Mouse (Mus musculus): ENCODE data around the gene Zbtb1.

The Zbtb1 gene

DNA sequence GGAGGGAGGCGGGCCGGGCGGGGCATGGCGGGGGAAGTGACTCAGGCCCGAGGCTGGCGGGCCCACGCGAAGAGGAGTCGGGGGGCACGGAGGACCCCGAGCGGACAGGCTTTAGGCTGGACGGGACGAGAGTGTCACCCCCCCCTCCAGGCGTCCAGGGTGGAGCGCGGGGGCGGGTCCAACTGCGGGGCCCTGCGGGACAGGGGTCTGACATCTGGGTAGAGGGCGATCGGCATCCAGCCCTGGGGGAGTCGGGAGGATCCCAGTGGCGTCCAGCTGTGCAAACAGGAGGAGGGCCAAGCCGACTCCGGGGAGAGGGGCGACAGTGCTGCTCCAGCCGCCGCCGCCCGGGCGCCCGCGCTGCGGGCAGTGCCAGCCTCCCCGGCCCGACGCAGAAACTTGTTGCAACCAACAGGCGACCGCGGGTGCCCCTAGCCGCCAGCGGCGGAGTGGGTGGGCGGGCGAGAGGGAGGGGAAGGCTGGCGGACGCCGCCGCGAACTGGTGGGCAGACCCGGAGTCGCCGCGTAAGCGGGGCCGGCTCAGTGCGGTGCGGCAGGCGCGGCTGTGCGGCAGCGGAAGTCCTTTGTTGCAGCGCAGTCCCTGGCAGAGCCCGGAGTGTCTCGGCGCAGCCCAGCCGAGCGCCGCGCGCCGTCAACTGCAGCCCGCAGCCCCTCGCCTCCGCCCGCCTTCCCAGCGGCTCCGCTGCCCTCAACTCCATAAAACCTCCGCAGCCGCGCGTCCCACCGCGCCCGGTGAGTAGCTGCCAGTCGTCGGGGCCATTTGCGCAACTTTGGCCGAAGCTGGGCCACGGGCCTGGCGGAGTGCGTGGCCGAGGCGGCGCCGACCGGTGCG lies at the start of gene Zbtb1:
TSS of gene Zbtb1 (plus strand) at position 289 of the 853 bp plus-strand sequence.
- ChIA-PET POLR2A (interaction anchor here in 3 of 4 experiments (0.7 to 4.7 kb wide), 18 partner anchors 8 to 508 kb away, joined by 3 to 38 read pairs (median 3); partner anchors contain the start of genes Hspa2 (in 1 of the 3) and Ppp1r36 (in 1 of the 3)), CTCF (interaction anchor here in 2 of 4 experiments (0.6 kb wide), 2 partner anchors 20 to 184 kb away, joined by 4 read pairs; no protein-coding TSS in a partner anchor)

DNA sequence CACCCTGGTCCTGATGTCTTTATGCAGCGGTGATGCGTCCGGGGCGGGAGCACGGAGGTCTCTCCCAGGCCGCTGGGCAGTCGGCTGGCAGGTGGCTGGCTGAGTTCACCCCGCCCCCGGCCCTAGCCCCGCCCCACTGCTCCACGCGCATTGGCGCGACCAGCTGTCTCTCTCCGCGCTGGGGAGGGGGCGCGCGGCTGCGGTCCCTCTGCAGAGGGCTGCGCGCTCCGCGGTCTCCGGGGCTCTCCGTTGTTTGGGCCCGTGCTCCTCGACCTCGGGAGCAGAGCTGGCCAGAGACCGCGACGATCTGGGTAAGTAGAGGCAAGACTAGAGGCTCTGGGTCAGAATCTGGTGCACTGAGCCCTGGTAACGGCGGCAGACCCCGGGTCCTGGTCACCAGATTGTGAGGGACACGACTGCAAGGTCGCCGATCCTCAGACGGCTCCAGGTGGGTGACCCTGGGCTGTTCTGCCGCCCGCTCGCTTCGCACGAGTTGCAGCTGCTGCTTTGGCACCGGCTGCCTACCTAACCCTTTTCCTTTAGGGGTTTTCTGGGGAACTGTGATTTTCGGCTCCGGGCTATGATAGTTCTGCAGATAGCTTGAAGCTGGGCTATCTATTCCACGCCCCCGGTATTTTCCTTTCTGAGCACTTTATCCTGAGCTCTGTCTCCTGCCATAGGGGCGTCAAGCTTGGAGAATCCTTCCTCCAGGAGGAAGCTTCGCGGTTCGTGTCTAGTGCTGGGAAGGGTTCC lies 45.2 kb upstream of the Zbtb1 start, which contains the start of gene Akap5:
TSS of gene Akap5 (plus strand) at position 213 of the 753 bp plus-strand sequence.
- CTCF ChIA-PET = interaction anchor here in 3 of 4 experiments (0.6 to 2.5 kb wide), 10 partner anchors 16 to 442 kb away, joined by 3 to 12 read pairs (median 4); no protein-coding TSS in a partner anchor
- POLR2A ChIA-PET = interaction anchor here (0.5 to 6.7 kb wide), 28 partner anchors 8 to 655 kb away, joined by 3 to 56 read pairs (median 4); partner anchors contain the start of genes Mthfd1 (in 2 of the 4), Hspa2 (in 1 of the 4) and Wdr89 (in 1 of the 4)

DNA sequence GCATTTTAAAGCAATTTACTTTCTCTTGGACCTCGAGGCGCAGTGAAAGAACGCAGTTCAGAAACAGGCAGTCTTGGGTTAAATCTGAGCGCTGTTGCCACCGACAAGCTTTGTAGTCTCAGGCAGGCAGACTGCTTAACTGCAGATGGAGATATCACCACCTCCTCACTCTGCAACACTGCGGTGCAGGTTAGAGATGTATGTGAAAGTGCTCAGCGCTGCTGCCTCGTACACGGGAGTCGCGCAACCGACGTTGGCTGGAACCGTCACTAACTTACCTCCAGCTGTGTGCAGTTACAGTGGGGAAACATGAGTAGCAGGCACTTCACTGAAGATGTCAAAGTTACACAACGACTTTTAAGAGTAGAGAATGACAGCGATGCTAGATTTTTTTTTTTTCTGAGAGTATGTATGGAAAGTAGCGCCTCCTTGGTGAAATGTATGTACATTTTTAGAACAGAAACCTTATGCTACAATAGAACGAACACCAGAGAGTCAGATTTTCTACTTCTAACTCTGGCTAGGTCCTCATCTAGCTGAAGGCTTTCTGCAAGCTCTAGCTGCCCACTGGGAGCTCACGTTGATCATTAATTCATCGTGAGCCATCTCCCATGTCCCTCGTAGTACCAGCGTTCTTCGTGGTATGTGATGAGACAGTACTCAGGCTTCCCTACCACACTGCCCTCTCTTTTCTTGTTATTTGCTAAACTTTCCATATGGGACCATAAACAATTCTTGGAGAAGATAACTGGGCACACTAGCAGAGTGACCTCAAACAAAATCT lies 43.4 kb upstream of the Zbtb1 start:
- ChIA-PET CTCF (interaction anchor here in 3 of 4 experiments (0.6 to 2.5 kb wide), 4 partner anchors 14 to 34 kb away, joined by 3 to 7 read pairs (median 4); no protein-coding TSS in a partner anchor), POLR2A (interaction anchor here in 3 of 4 experiments (0.6 to 6.7 kb wide), 16 partner anchors 10 to 323 kb away, joined by 3 to 56 read pairs (median 4); partner anchors contain the start of gene Hspa2 (in 1 of the 3))

DNA sequence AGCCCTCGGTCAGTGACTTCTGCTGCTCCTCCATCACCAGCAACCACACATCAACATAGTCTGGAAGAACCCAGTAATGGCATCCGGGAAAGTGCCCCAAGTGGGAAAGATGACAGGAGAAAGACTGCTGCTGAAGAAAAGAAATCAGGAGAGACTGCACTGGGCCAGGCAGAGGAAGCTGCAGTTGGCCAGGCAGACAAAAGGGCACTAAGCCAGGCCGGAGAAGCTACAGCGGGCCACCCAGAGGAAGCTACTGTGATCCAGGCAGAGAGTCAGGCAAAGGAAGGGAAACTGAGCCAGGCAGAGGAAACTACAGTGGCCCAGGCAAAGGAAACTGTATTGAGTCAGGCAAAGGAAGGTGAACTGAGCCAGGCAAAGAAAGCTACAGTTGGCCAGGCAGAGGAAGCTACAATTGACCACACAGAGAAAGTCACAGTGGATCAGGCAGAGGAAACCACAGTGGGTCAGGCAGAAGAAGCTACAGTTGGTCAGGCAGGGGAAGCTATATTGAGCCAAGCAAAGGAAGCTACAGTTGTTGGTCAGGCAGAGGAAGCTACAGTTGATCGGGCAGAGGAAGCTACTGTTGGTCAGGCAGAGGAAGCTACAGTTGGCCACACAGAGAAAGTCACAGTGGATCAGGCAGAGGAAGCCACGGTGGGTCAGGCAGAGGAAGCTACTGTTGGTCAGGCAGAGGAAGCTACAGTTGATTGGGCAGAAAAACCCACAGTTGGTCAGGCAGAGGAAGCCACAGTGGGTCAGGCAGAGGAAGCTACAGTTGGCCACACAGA lies 41.3 kb upstream of the Zbtb1 start:
- CTCF ChIA-PET = interaction anchor here in 1 of 4 experiments (1.0 to 1.1 kb wide), 2 partner anchors 12 kb away, joined by 3 read pairs; no protein-coding TSS in a partner anchor
- POLR2A ChIA-PET = interaction anchor here (0.5 to 1.3 kb wide), 8 partner anchors 9 to 536 kb away, joined by 3 to 4 read pairs (median 4); no protein-coding TSS in a partner anchor

DNA sequence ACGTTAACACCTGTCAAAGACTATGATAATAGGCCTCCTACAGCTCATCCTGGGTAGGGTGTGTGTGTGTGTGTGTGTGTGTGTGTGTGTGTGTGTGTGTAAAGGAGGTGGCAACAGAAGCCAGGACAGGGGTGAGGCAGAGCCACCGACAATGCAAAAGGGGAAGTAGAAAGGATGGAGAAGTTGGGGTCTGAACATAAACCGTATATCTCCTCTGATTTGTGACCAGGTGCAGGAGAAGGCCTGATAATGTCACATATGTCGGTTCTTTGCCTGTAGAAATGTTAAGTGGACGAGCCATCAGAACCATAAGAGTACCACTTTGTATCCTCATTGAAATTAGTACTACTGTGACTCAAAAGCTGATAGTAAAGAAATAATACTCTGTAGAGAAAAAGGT lies 36.4 kb upstream of the Zbtb1 start:
- POLR2A ChIA-PET = interaction anchor here in 3 of 4 experiments (0.7 to 1.3 kb wide), 3 partner anchors 9 to 1768 kb away, joined by 3 to 5 read pairs (median 4); partner anchors contain the start of gene Akap5 (in 2 of the 3)

DNA sequence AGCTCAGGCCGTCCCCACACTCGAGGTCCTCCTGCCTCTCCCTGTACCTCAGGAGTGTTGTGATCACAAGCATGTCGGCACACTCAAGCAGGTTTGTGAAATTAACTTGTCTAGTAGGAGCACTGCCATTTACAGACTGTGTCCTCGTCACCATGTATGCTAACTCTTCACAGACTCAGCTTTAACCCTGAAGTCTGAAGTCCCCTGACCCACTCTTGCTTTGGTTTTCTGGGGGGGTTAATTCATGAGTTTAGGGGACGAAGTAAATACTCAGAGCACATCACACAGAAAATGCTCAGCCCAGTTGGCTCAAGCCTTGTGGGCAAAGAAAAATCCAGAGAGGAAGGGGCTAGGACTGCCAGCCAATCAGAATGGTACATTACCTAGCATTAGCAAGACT lies 34.4 kb upstream of the Zbtb1 start:
- POLR2A ChIA-PET = interaction anchor here in 2 of 4 experiments (0.7 to 0.8 kb wide), 3 partner anchors 10 to 145 kb away, joined by 3 read pairs; no protein-coding TSS in a partner anchor
- CTCF ChIA-PET = interaction anchor here in 1 of 4 experiments (1.4 kb wide), 1 partner anchor 139 kb away, joined by 4 read pairs; no protein-coding TSS in a partner anchor

More for the DNA sequence above, 36.4 kb upstream of the Zbtb1 start:
- CTCF ChIA-PET = no interaction called here

DNA sequence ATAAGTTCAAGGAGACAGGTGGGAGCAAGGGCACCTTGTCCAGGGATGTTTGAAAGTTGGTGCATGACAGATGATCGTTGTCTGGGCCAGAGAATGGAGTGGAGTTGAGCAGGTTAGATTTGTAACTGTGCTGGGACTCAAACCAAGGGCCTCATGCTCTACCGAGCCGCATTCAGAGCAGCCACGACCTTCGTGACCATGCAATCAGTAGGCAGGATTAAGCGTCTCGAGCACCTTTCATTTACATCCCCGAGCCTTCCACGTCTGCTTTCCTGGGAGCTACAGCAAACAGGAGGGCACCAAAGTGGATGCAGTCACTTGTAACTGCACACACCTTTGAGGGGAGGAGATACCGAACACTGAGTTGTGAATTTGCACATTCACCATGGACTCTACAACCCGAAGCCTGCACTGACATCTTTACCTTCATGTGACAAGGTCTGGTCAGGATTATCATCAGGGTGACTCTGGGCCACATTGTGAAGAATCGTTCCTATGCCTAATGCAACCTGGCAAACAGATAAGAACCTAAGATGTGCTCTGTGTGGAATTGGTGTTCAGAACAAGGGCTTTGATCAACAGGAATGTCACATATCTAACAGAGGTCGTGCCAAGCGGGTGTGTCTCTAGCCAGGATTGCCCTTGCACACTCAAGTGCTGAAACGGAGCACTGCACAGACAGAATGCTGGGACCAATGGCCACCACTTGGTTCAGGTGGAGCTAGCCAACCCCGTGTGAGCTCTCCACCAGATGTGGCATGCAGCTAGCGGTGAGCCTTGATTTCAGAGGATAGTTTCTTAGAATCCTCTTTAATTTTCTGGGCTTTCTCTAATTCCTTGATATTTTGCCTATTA lies 33.7 kb upstream of the Zbtb1 start:
- ChIA-PET CTCF (interaction anchor here in 2 of 4 experiments (1.0 to 1.4 kb wide), 4 partner anchors 44 to 539 kb away, joined by 3 to 4 read pairs (median 4); no protein-coding TSS in a partner anchor), POLR2A (interaction anchor here in 3 of 4 experiments (0.5 to 1.8 kb wide), 8 partner anchors 9 to 740 kb away, joined by 3 to 9 read pairs (median 3); partner anchors contain the start of genes Akap5 (in 2 of the 3), Mthfd1 (in 1 of the 3) and Ppp2r5e (in 1 of the 3))

DNA sequence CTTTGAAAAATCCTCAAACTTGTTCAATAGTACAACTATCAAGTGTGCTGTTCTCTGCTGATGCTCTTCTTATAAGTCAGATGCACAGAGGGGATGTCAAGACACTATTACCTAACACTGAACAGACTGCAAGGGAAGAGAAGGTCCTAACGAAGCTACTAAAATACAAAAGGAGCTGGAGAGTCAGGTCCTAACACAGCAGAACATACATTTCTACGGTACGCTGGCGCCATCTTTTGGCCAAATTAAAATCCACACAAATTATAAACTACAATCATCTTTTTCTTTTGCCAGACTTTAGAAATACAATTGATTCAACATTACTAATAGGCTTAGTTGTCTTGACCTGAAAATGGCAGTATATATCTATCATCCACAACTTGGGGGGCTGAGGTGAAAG lies 29.0 kb upstream of the Zbtb1 start:
- ChIA-PET POLR2A (interaction anchor here in 2 of 4 experiments (0.6 to 4.1 kb wide), 10 partner anchors 9 to 910 kb away, joined by 3 to 19 read pairs (median 3); partner anchors contain the start of genes Akap5 (in 1 of the 2) and Mthfd1 (in 1 of the 2)), CTCF (interaction anchor here (0.5 to 3.4 kb wide), 34 partner anchors 8 to 447 kb away, joined by 3 to 22 read pairs (median 3); partner anchors contain the start of genes Akap5 (in 2 of the 4), Mthfd1 (in 1 of the 4) and Ppp1r36 (in 1 of the 4))

DNA sequence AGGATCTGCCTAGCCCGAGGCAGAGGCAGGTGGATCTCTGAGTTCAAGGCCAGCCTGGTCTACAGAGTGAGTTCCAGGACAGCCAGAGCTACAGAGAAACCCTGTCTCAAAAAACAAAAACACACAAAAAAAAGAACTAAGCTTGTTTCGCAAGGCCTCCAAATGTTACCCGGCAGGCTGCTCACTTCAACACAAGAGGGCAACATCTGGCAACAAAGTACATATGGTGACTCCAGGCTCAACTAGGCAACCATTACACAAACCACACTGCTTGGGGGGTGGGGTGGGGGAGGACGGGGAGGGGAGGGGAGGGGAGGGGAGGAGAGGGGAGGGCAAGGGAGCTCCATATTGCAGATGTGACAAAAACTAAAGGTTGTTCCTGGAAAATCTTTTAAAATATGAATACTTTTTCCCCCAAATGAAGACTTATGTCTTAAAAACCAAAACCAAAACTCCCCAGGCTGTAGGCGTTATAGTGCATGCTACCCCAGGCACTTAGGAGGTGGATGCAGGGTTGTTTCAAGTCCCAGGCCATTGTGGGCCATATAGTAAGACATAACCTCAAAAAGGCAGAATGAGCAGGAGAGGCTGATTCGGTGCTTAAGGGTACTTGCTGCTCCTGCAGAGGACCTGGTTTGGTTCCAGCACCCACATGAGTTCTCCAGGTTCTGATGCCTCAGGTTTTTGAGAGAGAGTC lies 24.2 kb upstream of the Zbtb1 start:
- ChIA-PET POLR2A (interaction anchor here in 3 of 4 experiments (0.6 to 1.4 kb wide), 7 partner anchors 10 to 153 kb away, joined by 3 to 4 read pairs (median 3); no protein-coding TSS in a partner anchor), CTCF (interaction anchor here in 3 of 4 experiments (0.6 to 1.6 kb wide), 10 partner anchors 27 to 491 kb away, joined by 3 to 15 read pairs (median 4); no protein-coding TSS in a partner anchor)

DNA sequence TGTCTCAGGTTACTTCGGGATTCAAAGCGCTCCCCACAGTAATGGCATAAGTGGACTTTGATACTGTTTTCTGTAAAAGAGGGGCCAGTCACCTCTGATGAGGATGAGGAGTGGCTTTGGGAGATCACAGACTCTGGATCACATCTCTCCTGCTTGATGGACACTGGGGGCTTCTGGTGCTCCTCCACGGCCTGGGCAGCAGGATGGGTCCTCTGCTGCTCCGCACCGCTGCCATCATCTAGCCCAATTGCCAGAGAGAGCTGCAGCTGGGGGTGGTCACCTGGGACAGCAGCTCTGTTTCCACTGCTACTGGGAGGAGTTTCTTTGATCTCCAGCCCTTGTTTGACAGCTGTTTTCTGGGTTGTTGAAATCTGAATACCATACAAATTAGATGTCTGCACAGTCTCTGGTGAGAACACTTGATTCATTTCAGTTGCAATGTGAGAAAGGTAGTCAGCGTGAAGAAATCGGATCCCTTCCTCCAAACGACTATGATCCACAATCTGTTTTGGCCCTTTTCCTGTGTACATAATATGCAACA lies 20.3 kb upstream of the Zbtb1 start:
- POLR2A ChIA-PET = interaction anchor here (0.5 to 1.7 kb wide), 13 partner anchors 8 to 54 kb away, joined by 3 to 10 read pairs (median 4); partner anchors contain the start of genes Akap5 (in 1 of the 4) and Hspa2 (in 1 of the 4)
- CTCF ChIA-PET = interaction anchor here in 3 of 4 experiments (0.5 to 1.0 kb wide), 3 partner anchors 10 to 159 kb away, joined by 3 to 4 read pairs (median 3); no protein-coding TSS in a partner anchor

DNA sequence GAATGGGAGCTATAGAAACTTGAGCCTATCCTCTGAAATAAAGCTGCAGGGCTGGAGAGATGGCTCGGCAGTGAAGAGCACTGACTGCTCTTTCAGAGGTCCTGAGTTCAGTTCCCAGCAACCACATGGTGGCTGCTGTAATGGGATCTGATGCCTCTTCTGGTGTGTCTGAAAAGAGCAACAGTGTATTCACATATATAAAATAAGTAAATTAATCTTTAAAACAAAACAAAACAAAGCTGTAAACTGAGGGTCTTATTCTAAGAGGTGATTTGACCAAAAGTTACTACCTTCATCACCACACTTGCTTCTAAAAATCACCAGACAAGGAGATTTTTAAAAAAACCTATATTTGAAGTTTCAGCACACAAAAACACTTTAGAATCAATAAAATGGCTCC lies 9.2 kb upstream of the Zbtb1 start:
- ChIA-PET CTCF (interaction anchor here in 2 of 4 experiments (0.6 to 1.3 kb wide), 4 partner anchors 40 to 125 kb away, joined by 3 to 5 read pairs (median 3); no protein-coding TSS in a partner anchor), POLR2A (interaction anchor here in 3 of 4 experiments (0.6 to 1.9 kb wide), 9 partner anchors 11 to 374 kb away, joined by 3 to 6 read pairs (median 3); partner anchors contain the start of gene Mthfd1 (in 1 of the 3))

DNA sequence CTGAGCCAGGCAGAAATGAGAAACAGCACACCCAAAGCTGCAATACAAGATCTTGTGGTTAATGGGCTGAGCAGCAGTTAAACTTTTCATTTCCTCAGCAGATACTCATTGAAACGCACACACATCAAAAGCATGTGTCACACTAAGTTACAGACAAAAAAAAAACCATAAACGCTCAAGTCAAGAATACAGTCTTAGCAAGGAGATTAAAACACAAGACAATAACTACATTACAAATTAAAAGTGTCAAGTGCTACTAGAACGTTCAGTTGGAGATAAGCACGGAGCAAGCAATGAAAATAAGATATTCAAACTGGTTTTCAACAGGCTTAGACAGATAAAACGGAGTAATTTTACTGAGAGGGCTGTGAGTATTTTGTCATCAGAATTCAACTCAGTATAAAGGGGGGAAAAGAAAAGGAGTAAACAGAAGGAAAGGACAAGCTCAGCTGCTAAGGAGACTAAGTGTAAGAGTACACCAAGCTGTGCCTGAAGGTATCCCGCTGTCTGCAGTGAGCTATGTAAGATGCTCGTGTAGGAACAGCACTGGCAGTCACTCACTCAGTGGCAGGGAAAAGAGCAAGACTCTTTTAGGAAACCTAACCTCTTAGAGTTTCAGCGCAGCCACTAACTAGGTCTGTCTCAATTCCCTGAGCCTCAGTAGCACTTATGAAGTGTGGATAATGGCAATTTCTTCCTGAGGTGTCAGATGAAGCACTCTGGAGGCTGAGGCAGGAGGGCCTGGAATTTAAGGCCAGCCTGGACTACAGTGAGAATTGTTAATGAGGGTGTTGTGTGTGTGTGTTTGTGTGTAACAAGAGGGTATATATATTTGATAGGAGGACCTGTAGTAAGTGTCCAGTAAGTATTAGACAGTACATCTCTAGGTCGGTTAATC lies 8.4 kb upstream of the Zbtb1 start:
- CTCF ChIA-PET = interaction anchor here (0.5 to 2.2 kb wide), 10 partner anchors 11 to 391 kb away, joined by 3 to 7 read pairs (median 3); no protein-coding TSS in a partner anchor
- POLR2A ChIA-PET = interaction anchor here (0.5 to 2.8 kb wide), 16 partner anchors 8 to 573 kb away, joined by 3 to 14 read pairs (median 4); partner anchors contain the start of genes Hspa2 (in 1 of the 4) and Mthfd1 (in 1 of the 4)

DNA sequence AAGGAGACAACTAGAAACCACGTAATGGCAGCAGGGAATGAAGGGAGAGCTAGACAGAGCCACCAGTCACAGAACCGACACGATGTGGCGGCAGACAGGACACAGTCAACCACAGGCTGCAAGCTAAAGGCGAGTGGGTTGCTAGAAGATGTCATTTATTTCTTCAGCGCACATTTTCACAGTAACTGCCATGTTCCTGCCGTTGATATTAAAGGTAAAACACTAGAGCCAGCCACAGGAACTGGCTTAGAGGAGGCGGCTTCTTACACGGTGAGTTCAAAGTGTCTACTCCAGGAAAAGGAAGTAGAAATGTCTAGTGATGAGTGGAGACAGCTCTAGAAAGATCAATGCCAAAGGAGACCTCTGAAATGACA lies 7.8 kb upstream of the Zbtb1 start:
- ChIA-PET CTCF (interaction anchor here in 3 of 4 experiments (0.5 to 2.2 kb wide), 8 partner anchors 10 to 563 kb away, joined by 3 to 9 read pairs (median 3); no protein-coding TSS in a partner anchor), POLR2A (interaction anchor here in 3 of 4 experiments (0.7 to 2.8 kb wide), 13 partner anchors 9 to 113 kb away, joined by 3 to 14 read pairs (median 6); partner anchors contain the start of gene Hspa2 (in 1 of the 3))
